Mouse (Mus musculus) lung, embryonic 14.5 days (tissue): Measurements from ENCODE around the gene Gm15217. TPM values are rescaled to one million over a fixed set of nuclear protein-coding genes. Genes with fewer than 3 reads are reported as not detected.

Experiments
- ATAC-seq: fragments of 200-750 bp; cut with Nextera tagmentation; 2 replicates; pipeline ENCODE4 v1.8.0; 2017; ENCODE audit warnings: mild to moderate bottlenecking, moderate TSS enrichment, moderate library complexity; ENCODE audit not compliant: insufficient read depth
- DNase-seq: peaks from one replicate; pipeline ENCODE4 v3.0.0-alpha.2; 2015
- H3K27ac ChIP-seq: fragments of 300-500 bp; sonication (generic); 2 replicates; pipeline ENCODE4 v1.5.1; 2014; ENCODE audit warnings: low read depth, mild to moderate bottlenecking, moderate library complexity
- H3K27me3 ChIP-seq: fragments of 300-500 bp; sonication (generic); 2 replicates; pipeline ENCODE4 v1.6.1; 2014; ENCODE audit warnings: low read length, control low read depth; ENCODE audit not compliant: insufficient read depth
- H3K36me3 ChIP-seq: fragments of 300-500 bp; sonication (generic); 2 replicates; pipeline ENCODE4 v1.6.1; 2014; ENCODE audit warnings: control low read depth; ENCODE audit not compliant: insufficient read depth
- H3K4me1 ChIP-seq: fragments of 300-500 bp; sonication (generic); 2 replicates; pipeline ENCODE4 v1.6.1; 2014; ENCODE audit warnings: antibody characterized with exemption, control low read depth; ENCODE audit not compliant: insufficient read depth
- H3K4me2 ChIP-seq: fragments of 300-500 bp; sonication (generic); 2 replicates; pipeline ENCODE4 v1.6.1; 2014; ENCODE audit warnings: mild to moderate bottlenecking
- H3K4me3 ChIP-seq: fragments of 300-500 bp; sonication (generic); 2 replicates; pipeline ENCODE4 v1.5.1; 2014; ENCODE audit warnings: low read depth, low read length
- H3K9ac ChIP-seq: fragments of 300-500 bp; sonication (generic); 2 replicates; pipeline ENCODE4 v1.6.1; 2014
- H3K9me3 ChIP-seq: fragments of 300-500 bp; sonication (generic); 2 replicates; pipeline ENCODE4 v1.6.1; 2016; ENCODE audit warnings: low read depth, low read length, control low read depth
- CTCF ChIP-seq: IDR thresholded peaks from 2 replicates; pipeline ENCODE4 v1.5.1; 2016; ENCODE audit warnings: antibody characterized with exemption, low read depth
- WGBS: fragments of 180-500 bp; shearing (Covaris S2); extraction: QIAGEN DNeasy Blood & Tissue Kit; methylation state at CpG from one replicate; pipeline ENCODE4 v1.1.7; 2014; 5-methylcytosine and 5-hydroxymethylcytosine counted together
- polyA plus RNA-seq: library from polyadenylated mRNA; unstranded; fragments of >200 nt; fragmentation: Nextera tagmentation; extraction: Ambion mirVana; gene quantifications from 2 replicates; pipeline ENCODE4 v1.2.1, GENCODE M21; 2014

The Gm15217 gene
- polyA plus RNA-seq, 1 experiment from 2014 or later, result 0.53 TPM

GRCm38 (mm10) chr14:46418371-46419097 is 39.3 kb downstream of the Gm15217 start:
- DNase-seq (no peak), ATAC-seq (no peak)
- H3K4me2 ChIP-seq, result no peak overlapping the region
- H3K36me3 ChIP-seq, result no peaks in the 10 kb centered on the region
- no peak overlapping the region for H3K27ac ChIP-seq
- no peak overlapping the region for H3K4me3 ChIP-seq
- no peaks in the 10 kb centered on the region for H3K4me1 ChIP-seq
- WGBS, result 74% methylated on average over 15 of the region's 15 CpGs
- no peak overlapping the region for H3K9ac ChIP-seq
- no peaks in the 10 kb centered on the region for H3K27me3 ChIP-seq
- H3K9me3 ChIP-seq, result no peaks in the 10 kb centered on the region
- TF ChIP-seq CTCF, result no peak

- Histone ChIP-seq H3K4me1 (no peaks in the 10 kb centered on the region), H3K9ac (no peak overlapping the region), H3K36me3 (no peaks in the 10 kb centered on the region), H3K4me3 (no peak overlapping the region), H3K4me2 (no peak overlapping the region), H3K9me3 (no peaks in the 10 kb centered on the region), H3K27ac (no peak overlapping the region), H3K27me3 (no peaks in the 10 kb centered on the region)
- DNase-seq (no peak), ATAC-seq (no peak)
- no peak for TF ChIP-seq CTCF
- 59% methylated on average over 11 of the region's 11 CpGs for WGBS
These were observed 40.1 kb downstream of the Gm15217 start for GRCm38 (mm10) chr14:46419269-46419668.

DNA sequence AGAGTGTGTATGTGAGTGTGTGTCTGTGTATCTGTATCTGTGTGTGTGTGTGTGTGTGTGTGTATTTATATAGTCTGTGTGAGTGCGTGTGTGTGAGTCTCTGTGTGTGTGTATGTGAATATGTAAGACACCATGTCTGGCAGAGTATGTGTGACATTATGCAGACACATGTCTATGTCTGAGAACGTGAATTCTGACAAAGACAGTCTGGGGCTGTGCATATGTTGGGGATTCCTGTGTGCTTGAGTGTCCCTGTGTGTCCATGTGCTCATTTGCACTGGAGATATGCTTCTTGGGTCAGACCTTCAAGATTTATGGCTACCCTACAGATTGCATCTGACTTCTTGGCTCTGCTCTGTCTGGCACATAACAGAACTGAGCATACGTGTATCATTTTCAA is 42.6 kb downstream of the Gm15217 start:
- 72% methylated on average over 3 of the region's 3 CpGs for WGBS
- TF ChIP-seq CTCF, result no peak
- no peak for ATAC-seq

GRCm38 (mm10) chr14:46427251-46427650 is 48.0 kb downstream of the Gm15217 start:
- ATAC-seq, result no peak
- H3K4me2 ChIP-seq, result no peak overlapping the region
- 83% methylated on average over 13 of the region's 13 CpGs for WGBS

More for the DNA sequence above, 42.6 kb downstream of the Gm15217 start:
- Histone ChIP-seq H3K4me1 (no peaks in the 10 kb centered on the region), H3K4me2 (no peak overlapping the region), H3K27me3 (no peaks in the 10 kb centered on the region), H3K36me3 (no peaks in the 10 kb centered on the region), H3K27ac (no peak overlapping the region), H3K4me3 (no peak overlapping the region), H3K9ac (no peak overlapping the region), H3K9me3 (no peaks in the 10 kb centered on the region)
- DNase-seq, result no peak

DNA sequence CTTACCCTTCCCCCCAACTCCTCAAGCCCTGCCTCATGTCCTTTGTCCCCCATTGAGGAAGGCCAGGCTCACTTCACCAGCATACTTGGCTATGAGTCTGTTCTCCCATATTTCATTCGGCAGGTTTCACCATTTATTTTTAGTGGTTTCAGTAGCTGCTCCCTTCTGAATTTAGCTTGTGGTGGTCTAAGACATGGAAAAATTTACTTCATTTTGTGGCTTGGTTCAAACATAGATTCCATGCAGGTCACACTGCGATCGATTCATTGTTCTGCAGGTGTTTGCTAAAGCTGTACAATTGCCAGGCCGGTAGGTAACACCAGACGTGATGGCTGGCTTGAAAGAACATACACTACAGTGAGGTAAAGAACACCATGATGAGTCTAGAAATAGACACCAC is 51.0 kb downstream of the Gm15217 start:
- Histone ChIP-seq H3K4me2 (no peak overlapping the region), H3K27me3 (no peaks in the 10 kb centered on the region), H3K27ac (no peak overlapping the region), H3K9ac (no peak overlapping the region), H3K4me1 (no peaks in the 10 kb centered on the region), H3K36me3 (no peaks in the 10 kb centered on the region), H3K4me3 (no peak overlapping the region), H3K9me3 (no peaks in the 10 kb centered on the region)
- ATAC-seq, result no peak
- WGBS, result 85% methylated on average over 5 of the region's 5 CpGs
- no peak for TF ChIP-seq CTCF
- no peak for DNase-seq

More at GRCm38 (mm10) chr14:46427251-46427650, 48.0 kb downstream of the Gm15217 start:
- no peak overlapping the region for H3K9ac ChIP-seq
- no peaks in the 10 kb centered on the region for H3K36me3 ChIP-seq
- no peaks in the 10 kb centered on the region for H3K9me3 ChIP-seq
- TF ChIP-seq CTCF, result no peak
- H3K27ac ChIP-seq, result no peak overlapping the region
- DNase-seq, result no peak
- H3K27me3 ChIP-seq, result no peaks in the 10 kb centered on the region
- no peaks in the 10 kb centered on the region for H3K4me1 ChIP-seq
- H3K4me3 ChIP-seq, result no peak overlapping the region

Other genes starting within 250 kb of the Gm15217 start
- 57.3 and 62.0 TPM in 2 replicates for gene Bmp4, start 11.3 kb downstream of the Gm15217 start, polyA plus RNA-seq